Mouse (Mus musculus) lung, embryonic 15.5 days (tissue): ENCODE measurements around the gene Papss2. TPM values are rescaled to one million over a fixed set of nuclear protein-coding genes. Genes with fewer than 3 reads are reported as not detected.

Experiments
- ATAC-seq: fragments of 200-750 bp; cut with Nextera tagmentation; 2 replicates; pipeline ENCODE4 v1.8.0; 2017; ENCODE audit warnings: moderate number of reproducible peaks, borderline replicate concordance; ENCODE audit not compliant: low FRiP score, low TSS enrichment; ENCODE audit errors: extremely low read depth
- H3K27ac ChIP-seq: fragments of 300-500 bp; sonication (generic); 2 replicates; pipeline ENCODE4 v1.5.1; 2015; ENCODE audit warnings: moderate library complexity, mild to moderate bottlenecking, inconsistent platforms
- H3K27me3 ChIP-seq: fragments of 300-500 bp; sonication (generic); 2 replicates; pipeline ENCODE4 v1.6.1; 2015; ENCODE audit warnings: inconsistent platforms
- H3K36me3 ChIP-seq: fragments of 300-500 bp; sonication (generic); 2 replicates; pipeline ENCODE4 v1.6.1; 2015; ENCODE audit warnings: inconsistent platforms
- H3K4me1 ChIP-seq: fragments of 300-500 bp; sonication (generic); 2 replicates; pipeline ENCODE4 v1.6.1; 2015; ENCODE audit warnings: inconsistent platforms
- H3K4me2 ChIP-seq: fragments of 300-500 bp; sonication (generic); 2 replicates; pipeline ENCODE4 v1.6.1; 2015; ENCODE audit warnings: inconsistent platforms, mild to moderate bottlenecking, moderate library complexity
- H3K4me3 ChIP-seq: fragments of 300-500 bp; sonication (generic); 2 replicates; pipeline ENCODE4 v1.5.1; 2015; ENCODE audit warnings: mild to moderate bottlenecking, inconsistent platforms
- H3K9ac ChIP-seq: fragments of 300-500 bp; sonication (generic); 2 replicates; pipeline ENCODE4 v1.6.1; 2015; ENCODE audit warnings: inconsistent platforms
- H3K9me3 ChIP-seq: fragments of 300-500 bp; sonication (generic); 2 replicates; pipeline ENCODE4 v1.6.1; 2016; ENCODE audit warnings: inconsistent platforms
- WGBS: fragments of 180-500 bp; shearing (Covaris S2); methylation state at CpG from one replicate; pipeline ENCODE4 v1.1.7; 2015; 5-methylcytosine and 5-hydroxymethylcytosine counted together
- polyA plus RNA-seq: library from polyadenylated mRNA; unstranded; fragments of >200 nt; fragmentation: Nextera tagmentation; extraction: Ambion mirVana; gene quantifications from 2 replicates; pipeline ENCODE4 v1.2.1, GENCODE M21; 2015

Gene Papss2
- 3.2 and 3.4 TPM in 2 replicates for polyA plus RNA-seq

GRCm38 (mm10) chr19:32595506-32596286 lies at the start of gene Papss2:
Gene Papss2 (plus strand): TSS chr19:32595790.
- peak within 1 kb of the TSS; percentile 63 for H3K4me3 ChIP-seq
- peaks cover 7% of the 10 kb centered on the region; the same call in 1 of the 2 replicates for H3K4me1 ChIP-seq
- peak; percentile 89 for ATAC-seq
- no peaks in the 10 kb centered on the region for H3K36me3 ChIP-seq
- no peak within 1 kb of the TSS for H3K27ac ChIP-seq
- H3K9me3 ChIP-seq = no peaks in the 10 kb centered on the region
- peak within 1 kb of the TSS; percentile 55 for H3K9ac ChIP-seq
- H3K27me3 ChIP-seq = peaks cover 23% of the 10 kb centered on the region; the same call in 1 of the 2 replicates
- H3K4me2 ChIP-seq = peak within 1 kb of the TSS; percentile 88
- WGBS = under 1% methylated on average over 59 of the region's 64 CpGs

GRCm38 (mm10) chr19:32547396-32547795 lies 48.2 kb upstream of the Papss2 start:
- no peaks in the 10 kb centered on the region for H3K27me3 ChIP-seq
- H3K9me3 ChIP-seq = no peaks in the 10 kb centered on the region
- no peaks in the 10 kb centered on the region for H3K4me1 ChIP-seq
- H3K4me3 ChIP-seq = no peak overlapping the region
- no peak overlapping the region for H3K9ac ChIP-seq
- ATAC-seq = no peak
- WGBS = 62% methylated on average over 3 of the region's 3 CpGs
- H3K27ac ChIP-seq = no peak overlapping the region
- no peaks in the 10 kb centered on the region for H3K36me3 ChIP-seq
- no peak overlapping the region for H3K4me2 ChIP-seq

GRCm38 (mm10) chr19:32548202-32548601 lies 47.4 kb upstream of the Papss2 start:
- Histone ChIP-seq H3K27ac (no peak overlapping the region), H3K9ac (no peak overlapping the region), H3K4me2 (no peak overlapping the region), H3K36me3 (no peaks in the 10 kb centered on the region), H3K4me3 (no peak overlapping the region), H3K4me1 (no peaks in the 10 kb centered on the region), H3K27me3 (no peaks in the 10 kb centered on the region), H3K9me3 (no peaks in the 10 kb centered on the region)
- WGBS = 84% methylated on average over 15 of the region's 15 CpGs
- ATAC-seq = no peak

- H3K9me3 ChIP-seq = no peaks in the 10 kb centered on the region
- no peak overlapping the region for H3K27ac ChIP-seq
- H3K4me3 ChIP-seq = no peak overlapping the region
- H3K36me3 ChIP-seq = no peaks in the 10 kb centered on the region
- no peak overlapping the region for H3K4me2 ChIP-seq
- H3K27me3 ChIP-seq = no peaks in the 10 kb centered on the region
- 47% methylated on average over 5 of the region's 5 CpGs for WGBS
- ATAC-seq = no peak
- H3K9ac ChIP-seq = no peak overlapping the region
- no peaks in the 10 kb centered on the region for H3K4me1 ChIP-seq
These were observed 45.1 kb upstream of the Papss2 start for GRCm38 (mm10) chr19:32550446-32550845.

GRCm38 (mm10) chr19:32551442-32551841 lies 44.1 kb upstream of the Papss2 start:
- no peaks in the 10 kb centered on the region for H3K36me3 ChIP-seq
- no peak for ATAC-seq
- 60% methylated on average over 3 of the region's 3 CpGs for WGBS
- no peaks in the 10 kb centered on the region for H3K27me3 ChIP-seq
- no peak overlapping the region for H3K9ac ChIP-seq
- no peak overlapping the region for H3K27ac ChIP-seq
- no peaks in the 10 kb centered on the region for H3K9me3 ChIP-seq
- no peaks in the 10 kb centered on the region for H3K4me1 ChIP-seq
- no peak overlapping the region for H3K4me3 ChIP-seq
- H3K4me2 ChIP-seq = no peak overlapping the region

DNA sequence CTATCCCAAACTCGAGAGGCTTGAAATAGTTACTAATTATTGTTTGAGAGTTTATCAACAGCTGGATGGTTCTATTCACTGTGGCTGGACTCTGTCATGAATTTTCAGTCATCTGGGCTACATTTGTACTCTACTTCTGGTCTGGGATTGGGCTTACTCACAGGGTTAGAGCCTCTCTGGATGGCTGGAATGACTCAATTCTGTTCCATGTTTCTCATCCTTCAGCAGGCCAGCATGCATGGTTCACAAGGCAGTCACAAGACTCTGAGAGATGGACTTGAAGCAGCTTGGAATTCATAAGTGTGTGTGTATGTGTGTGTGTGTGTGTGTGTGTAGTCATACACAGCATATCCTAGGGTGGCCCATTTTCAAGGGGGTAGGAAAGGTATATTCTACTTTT lies 43.5 kb upstream of the Papss2 start:
- Histone ChIP-seq H3K4me2 (no peak overlapping the region), H3K9ac (no peak overlapping the region), H3K27ac (no peak overlapping the region), H3K4me1 (no peaks in the 10 kb centered on the region), H3K27me3 (no peaks in the 10 kb centered on the region), H3K36me3 (no peaks in the 10 kb centered on the region), H3K4me3 (no peak overlapping the region), H3K9me3 (no peaks in the 10 kb centered on the region)
- whole genome bisulfite sequencing = 71% methylated on average over 1 of the region's 1 CpGs
- ATAC-seq = no peak

DNA sequence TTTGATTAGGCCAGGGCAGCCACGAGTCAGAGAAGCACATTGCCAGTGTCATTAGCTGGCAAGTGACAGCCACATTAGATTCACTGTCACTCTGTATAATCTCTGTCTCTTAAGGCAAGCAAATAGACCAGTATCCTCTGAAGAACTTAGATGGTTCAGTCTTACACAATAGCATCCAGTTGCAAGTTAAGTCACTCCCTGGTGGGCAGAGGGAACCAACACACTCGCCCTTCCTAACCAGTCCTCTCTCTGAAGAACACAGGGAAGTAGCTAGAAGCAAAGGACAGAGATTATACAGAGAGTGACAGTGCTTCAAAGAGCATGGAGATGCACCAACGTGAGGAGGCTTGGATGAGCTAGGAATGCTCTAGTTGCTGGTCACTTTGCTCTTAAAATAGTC lies 42.3 kb upstream of the Papss2 start:
- WGBS = 72% methylated on average over 3 of the region's 3 CpGs

GRCm38 (mm10) chr19:32555257-32555656 lies 40.3 kb upstream of the Papss2 start:
- Histone ChIP-seq H3K4me1 (no peaks in the 10 kb centered on the region), H3K4me2 (no peak overlapping the region), H3K27me3 (no peaks in the 10 kb centered on the region), H3K36me3 (no peaks in the 10 kb centered on the region), H3K27ac (no peak overlapping the region), H3K4me3 (no peak overlapping the region), H3K9me3 (no peaks in the 10 kb centered on the region), H3K9ac (no peak overlapping the region)
- ATAC-seq = no peak
- WGBS = 38% methylated on average over 3 of the region's 3 CpGs

More for the DNA sequence above, 42.3 kb upstream of the Papss2 start:
- Histone ChIP-seq H3K9ac (no peak overlapping the region), H3K27ac (no peak overlapping the region), H3K9me3 (no peaks in the 10 kb centered on the region), H3K4me2 (no peak overlapping the region), H3K27me3 (no peaks in the 10 kb centered on the region), H3K4me1 (no peaks in the 10 kb centered on the region), H3K36me3 (no peaks in the 10 kb centered on the region), H3K4me3 (no peak overlapping the region)
- ATAC-seq = no peak

GRCm38 (mm10) chr19:32567025-32567424 lies 28.6 kb upstream of the Papss2 start:
- no peak for ATAC-seq
- 70% methylated on average over 8 of the region's 8 CpGs for WGBS
- Histone ChIP-seq H3K27ac (no peak overlapping the region), H3K27me3 (no peaks in the 10 kb centered on the region), H3K4me2 (no peak overlapping the region), H3K4me1 (no peaks in the 10 kb centered on the region), H3K36me3 (no peaks in the 10 kb centered on the region), H3K9ac (no peak overlapping the region), H3K9me3 (no peaks in the 10 kb centered on the region), H3K4me3 (no peak overlapping the region)

- H3K36me3 ChIP-seq = no peaks in the 10 kb centered on the region
- WGBS = 82% methylated on average over 5 of the region's 5 CpGs
- H3K9me3 ChIP-seq = no peaks in the 10 kb centered on the region
- no peaks in the 10 kb centered on the region for H3K4me1 ChIP-seq
- no peaks in the 10 kb centered on the region for H3K27me3 ChIP-seq
- H3K4me2 ChIP-seq = no peak overlapping the region
- no peak overlapping the region for H3K27ac ChIP-seq
- H3K4me3 ChIP-seq = no peak overlapping the region
- no peak overlapping the region for H3K9ac ChIP-seq
- no peak for ATAC-seq
These were observed 28.1 kb upstream of the Papss2 start for GRCm38 (mm10) chr19:32567447-32567846.

GRCm38 (mm10) chr19:32568470-32568869 lies 27.1 kb upstream of the Papss2 start:
- no peaks in the 10 kb centered on the region for H3K27me3 ChIP-seq

DNA sequence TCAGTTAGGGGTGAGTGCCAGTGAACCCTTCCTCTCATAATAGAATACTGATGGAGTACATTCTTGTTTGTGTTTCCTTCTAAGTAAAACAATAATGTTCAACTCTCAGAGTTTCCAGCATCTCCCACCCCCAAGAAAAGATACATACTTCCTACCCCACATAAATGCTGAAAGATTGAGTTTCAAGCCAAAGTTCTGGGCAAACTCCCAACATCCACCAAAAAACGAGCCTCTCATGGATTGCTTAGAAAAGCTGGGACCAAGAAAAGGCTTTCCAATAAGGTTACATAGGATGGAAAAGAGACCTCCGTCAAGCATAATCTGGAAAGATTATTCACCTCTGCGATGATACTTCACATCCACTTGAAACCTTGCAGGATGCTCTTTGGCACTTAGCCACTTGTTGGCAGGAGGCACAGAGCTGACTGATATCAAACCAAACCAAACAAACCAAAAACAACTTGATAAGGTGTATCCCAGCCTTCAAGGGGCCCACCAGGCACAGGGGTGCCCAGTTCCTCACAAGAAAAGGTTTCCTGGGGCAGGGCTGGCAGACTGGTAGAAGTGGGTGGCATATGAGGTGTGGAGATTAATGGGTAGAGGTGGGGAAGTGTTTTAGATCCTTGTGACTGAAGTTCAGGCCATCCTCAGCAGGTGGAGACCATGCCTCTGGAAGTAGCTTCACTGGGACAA lies 26.5 kb upstream of the Papss2 start:
- WGBS = 67% methylated on average over 3 of the region's 3 CpGs
- H3K9me3 ChIP-seq = no peaks in the 10 kb centered on the region
- no peak overlapping the region for H3K4me2 ChIP-seq
- no peak overlapping the region for H3K9ac ChIP-seq
- H3K4me3 ChIP-seq = no peak overlapping the region
- H3K27me3 ChIP-seq = no peaks in the 10 kb centered on the region
- no peak for ATAC-seq
- H3K4me1 ChIP-seq = no peaks in the 10 kb centered on the region
- H3K27ac ChIP-seq = no peak overlapping the region
- no peaks in the 10 kb centered on the region for H3K36me3 ChIP-seq

More at GRCm38 (mm10) chr19:32568470-32568869, 27.1 kb upstream of the Papss2 start:
- ATAC-seq = no peak
- H3K27ac ChIP-seq = no peak overlapping the region
- H3K9ac ChIP-seq = no peak overlapping the region
- H3K4me1 ChIP-seq = no peaks in the 10 kb centered on the region
- H3K4me2 ChIP-seq = no peak overlapping the region
- H3K4me3 ChIP-seq = no peak overlapping the region
- H3K9me3 ChIP-seq = no peaks in the 10 kb centered on the region
- 87% methylated on average over 3 of the region's 3 CpGs for WGBS
- no peaks in the 10 kb centered on the region for H3K36me3 ChIP-seq
